Mouse (Mus musculus): ENCODE measurements around the gene Olfr317.
"Not testable (repeated sequence)": the region's sequence is repeated elsewhere in the genome, so short reads cannot be mapped to it uniquely, and the experiment has no call there.

The Olfr317 gene

GRCm38 (mm10) chr11:58738792-58739262, at the start of gene Olfr317:
Gene Olfr317, minus strand, starts transcription at chr11:58739212.
- no peak for DNase-seq (ENCODE audit: low spot score)

GRCm38 (mm10) chr11:58788346-58788745, 49.3 kb upstream of the Olfr317 start:
- DNase-seq (ENCODE audit: low spot score), result no peak

GRCm38 (mm10) chr11:58787651-58788050, 48.6 kb upstream of the Olfr317 start:
- no peak for DNase-seq (ENCODE audit: low spot score)

- DNase-seq (ENCODE audit: low spot score), result no peak
Observed at GRCm38 (mm10) chr11:58784182-58784581, 45.2 kb upstream of the Olfr317 start.

- DNase-seq (ENCODE audit: low spot score), result no peak
Observed at GRCm38 (mm10) chr11:58782480-58783089, 43.6 kb upstream of the Olfr317 start, which contains the start of gene Olfr314. Gene Olfr314, plus strand, starts transcription at chr11:58782952.

- no peak for DNase-seq (ENCODE audit: low spot score)
Observed at GRCm38 (mm10) chr11:58772888-58773287, 33.9 kb upstream of the Olfr317 start, which contains the start of gene Olfr315. Gene Olfr315, plus strand, starts transcription at chr11:58773188.

GRCm38 (mm10) chr11:58752434-58752833, 13.4 kb upstream of the Olfr317 start, which contains the start of gene Olfr316:
Gene Olfr316, plus strand, starts transcription at chr11:58752734.
- DNase-seq (ENCODE audit: low spot score), result no peak

- DNase-seq (ENCODE audit: low spot score), result not testable (repeated sequence)
Observed at GRCm38 (mm10) chr11:58751096-58751495, 12.1 kb upstream of the Olfr317 start.

- DNase-seq (ENCODE audit: low spot score), result no peak
Observed at GRCm38 (mm10) chr11:58733372-58733771, 5.6 kb downstream of the Olfr317 start.

- not testable (repeated sequence) for DNase-seq (ENCODE audit: low spot score)
Observed at GRCm38 (mm10) chr11:58727896-58728650, 10.9 kb downstream of the Olfr317 start.

GRCm38 (mm10) chr11:58723914-58724313, 15.1 kb downstream of the Olfr317 start, which contains the start of gene Olfr318:
Gene Olfr318, minus strand, starts transcription at chr11:58724014.
- no peak for DNase-seq (ENCODE audit: low spot score)

GRCm38 (mm10) chr11:58719701-58720100, 19.3 kb downstream of the Olfr317 start:
- DNase-seq (ENCODE audit: low spot score), result no peak

GRCm38 (mm10) chr11:58717723-58718122, 21.3 kb downstream of the Olfr317 start:
- not testable (repeated sequence) for DNase-seq (ENCODE audit: low spot score)

- DNase-seq (ENCODE audit: low spot score), result no peak
Observed at GRCm38 (mm10) chr11:58709086-58709485, 29.9 kb downstream of the Olfr317 start.

- no peak for DNase-seq (ENCODE audit: low spot score)
Observed at GRCm38 (mm10) chr11:58698862-58699261, 40.1 kb downstream of the Olfr317 start, which contains the start of gene Olfr319. Gene Olfr319, plus strand, starts transcription at chr11:58699162.
